Mouse (Mus musculus) embryonic facial prominence, embryonic 13.5 days (tissue): ENCODE data around the gene Mrpl10. TPM values are rescaled to one million over a fixed set of nuclear protein-coding genes. Genes with fewer than 3 reads are reported as not detected.

Experiments used
- ATAC-seq: fragments of 200-750 bp; cut with Nextera tagmentation; 2 replicates; pipeline ENCODE4 v1.8.0; 2017; ENCODE audit warnings: low read depth; ENCODE audit not compliant: insufficient number of reproducible peaks, insufficient read depth, low FRiP score, low TSS enrichment
- H3K27ac ChIP-seq: fragments of 300-500 bp; sonication (generic); 2 replicates; pipeline ENCODE4 v1.5.1; 2015; ENCODE audit warnings: moderate library complexity, mild to moderate bottlenecking, inconsistent platforms
- H3K27me3 ChIP-seq: fragments of 300-500 bp; sonication (generic); 2 replicates; pipeline ENCODE4 v1.6.1; 2015; ENCODE audit warnings: mild to moderate bottlenecking, inconsistent platforms
- H3K36me3 ChIP-seq: fragments of 300-500 bp; sonication (generic); 2 replicates; pipeline ENCODE4 v1.6.1; 2015; ENCODE audit warnings: mild to moderate bottlenecking, inconsistent platforms
- H3K4me1 ChIP-seq: fragments of 300-500 bp; sonication (generic); 2 replicates; pipeline ENCODE4 v1.6.1; 2015; ENCODE audit warnings: inconsistent platforms
- H3K4me2 ChIP-seq: fragments of 300-500 bp; sonication (generic); 2 replicates; pipeline ENCODE4 v1.6.1; 2015; ENCODE audit warnings: moderate library complexity, mild to moderate bottlenecking, inconsistent platforms
- H3K4me3 ChIP-seq: fragments of 300-500 bp; sonication (generic); 2 replicates; pipeline ENCODE4 v1.5.1; 2015; ENCODE audit warnings: mild to moderate bottlenecking, inconsistent platforms
- H3K9ac ChIP-seq: fragments of 300-500 bp; sonication (generic); 2 replicates; pipeline ENCODE4 v1.6.1; 2015; ENCODE audit warnings: mild to moderate bottlenecking, inconsistent platforms
- H3K9me3 ChIP-seq: fragments of 300-500 bp; sonication (generic); 2 replicates; pipeline ENCODE4 v1.6.1; 2016; ENCODE audit warnings: inconsistent platforms
- WGBS: fragments of 180-500 bp; shearing (Covaris S2); methylation state at CpG from one replicate; pipeline ENCODE4 v1.1.7; 2015; ENCODE audit warnings: mixed read lengths; 5-methylcytosine and 5-hydroxymethylcytosine counted together
- polyA plus RNA-seq: library from polyadenylated mRNA; unstranded; fragments of >200 nt; fragmentation: Nextera tagmentation; extraction: Ambion mirVana; gene quantifications from 2 replicates; pipeline ENCODE4 v1.2.1, GENCODE M21; 2015

Gene Mrpl10
- polyA plus RNA-seq, 1 experiment from 2014 or later, result 82.7 TPM

GRCm38 (mm10) chr11:97032499-97032898, 8.9 kb upstream of the Mrpl10 start:
- Histone ChIP-seq H3K27ac (no peak overlapping the region), H3K9me3 (no peaks in the 10 kb centered on the region), H3K4me3 (no peak overlapping the region), H3K4me1 (peaks cover 13% of the 10 kb centered on the region), H3K4me2 (no peak overlapping the region), H3K36me3 (peaks cover 19% of the 10 kb centered on the region), H3K27me3 (no peaks in the 10 kb centered on the region), H3K9ac (peak overlapping the region; percentile 16; the same call in 1 of the 2 replicates)
- WGBS, result 92% methylated on average over 4 of the region's 4 CpGs
- ATAC-seq, result no peak

GRCm38 (mm10) chr11:97033781-97034180, 7.6 kb upstream of the Mrpl10 start:
- 93% methylated on average over 4 of the region's 4 CpGs for WGBS
- Histone ChIP-seq H3K9me3 (no peaks in the 10 kb centered on the region), H3K27me3 (no peaks in the 10 kb centered on the region), H3K4me3 (no peak overlapping the region), H3K4me2 (no peak overlapping the region), H3K36me3 (peaks cover 19% of the 10 kb centered on the region), H3K27ac (no peak overlapping the region), H3K9ac (no peak overlapping the region), H3K4me1 (peaks cover 13% of the 10 kb centered on the region)
- ATAC-seq, result no peak

GRCm38 (mm10) chr11:97036141-97036540, 5.2 kb upstream of the Mrpl10 start:
- Histone ChIP-seq H3K27ac (no peak overlapping the region), H3K27me3 (no peaks in the 10 kb centered on the region), H3K36me3 (peaks cover 19% of the 10 kb centered on the region), H3K9me3 (no peaks in the 10 kb centered on the region), H3K4me1 (peaks cover 2% of the 10 kb centered on the region; the same call in 1 of the 2 replicates), H3K9ac (no peak overlapping the region), H3K4me3 (no peak overlapping the region), H3K4me2 (no peak overlapping the region)
- ATAC-seq, result no peak
- 79% methylated on average over 5 of the region's 5 CpGs for WGBS

- Histone ChIP-seq H3K27ac (no peak overlapping the region), H3K4me2 (no peak overlapping the region), H3K4me1 (peaks cover 9% of the 10 kb centered on the region), H3K9me3 (no peaks in the 10 kb centered on the region), H3K36me3 (peaks cover 9% of the 10 kb centered on the region; the same call in 1 of the 2 replicates), H3K4me3 (no peak overlapping the region), H3K27me3 (no peaks in the 10 kb centered on the region), H3K9ac (no peak overlapping the region)
- ATAC-seq, result no peak
- 64% methylated on average over 7 of the region's 7 CpGs for WGBS
Measured at GRCm38 (mm10) chr11:97038881-97039280, 2.5 kb upstream of the Mrpl10 start.

GRCm38 (mm10) chr11:97040301-97041021, 899 bp upstream of the Mrpl10 start:
- no peaks in the 10 kb centered on the region for H3K9me3 ChIP-seq
- peak overlapping the region; percentile 70 for H3K4me2 ChIP-seq
- peak overlapping the region; percentile 82 for H3K4me3 ChIP-seq
- H3K27ac ChIP-seq, result no peak overlapping the region
- peaks cover 24% of the 10 kb centered on the region for H3K36me3 ChIP-seq
- ATAC-seq, result no peak
- WGBS, result 49% methylated on average over 12 of the region's 12 CpGs
- no peaks in the 10 kb centered on the region for H3K27me3 ChIP-seq
- H3K9ac ChIP-seq, result peak overlapping the region; percentile 67; the same call in 1 of the 2 replicates
- H3K4me1 ChIP-seq, result peaks cover 9% of the 10 kb centered on the region

- ATAC-seq, result no peak
- H3K9ac ChIP-seq, result no peak overlapping the region
- H3K27ac ChIP-seq, result no peak overlapping the region
- H3K4me2 ChIP-seq, result no peak overlapping the region
- no peak overlapping the region for H3K4me3 ChIP-seq
- 93% methylated on average over 8 of the region's 8 CpGs for WGBS
- no peaks in the 10 kb centered on the region for H3K27me3 ChIP-seq
- H3K4me1 ChIP-seq, result peaks cover 9% of the 10 kb centered on the region
- peaks cover 54% of the 10 kb centered on the region for H3K36me3 ChIP-seq
- H3K9me3 ChIP-seq, result no peaks in the 10 kb centered on the region
Measured at GRCm38 (mm10) chr11:97044902-97045301, 3.5 kb downstream of the Mrpl10 start.

GRCm38 (mm10) chr11:97045861-97046260, 4.5 kb downstream of the Mrpl10 start:
- Histone ChIP-seq H3K4me1 (peaks cover 15% of the 10 kb centered on the region), H3K27ac (no peak overlapping the region), H3K4me2 (no peak overlapping the region), H3K27me3 (no peaks in the 10 kb centered on the region), H3K4me3 (no peak overlapping the region), H3K36me3 (peaks cover 54% of the 10 kb centered on the region), H3K9me3 (no peaks in the 10 kb centered on the region), H3K9ac (no peak overlapping the region)
- no peak for ATAC-seq
- 80% methylated on average over 7 of the region's 7 CpGs for WGBS

GRCm38 (mm10) chr11:97048090-97048650, 6.8 kb downstream of the Mrpl10 start:
- 84% methylated on average over 8 of the region's 8 CpGs for WGBS
- ATAC-seq, result no peak
- H3K9me3 ChIP-seq, result no peaks in the 10 kb centered on the region
- no peak overlapping the region for H3K27ac ChIP-seq
- peaks cover 20% of the 10 kb centered on the region for H3K4me1 ChIP-seq
- H3K36me3 ChIP-seq, result peaks cover 60% of the 10 kb centered on the region
- H3K9ac ChIP-seq, result no peak overlapping the region
- H3K27me3 ChIP-seq, result no peaks in the 10 kb centered on the region
- H3K4me3 ChIP-seq, result no peak overlapping the region
- no peak overlapping the region for H3K4me2 ChIP-seq

GRCm38 (mm10) chr11:97049492-97050085, 8.2 kb downstream of the Mrpl10 start:
- Histone ChIP-seq H3K9me3 (no peaks in the 10 kb centered on the region), H3K27me3 (no peaks in the 10 kb centered on the region), H3K4me3 (no peak overlapping the region), H3K9ac (peak overlapping the region; percentile 83; the same call in 1 of the 2 replicates), H3K4me1 (peaks cover 20% of the 10 kb centered on the region), H3K27ac (peak overlapping the region; percentile 41; the same call in 1 of the 2 replicates), H3K36me3 (peaks cover 58% of the 10 kb centered on the region), H3K4me2 (no peak overlapping the region)
- no peak for ATAC-seq
- WGBS, result 83% methylated on average over 6 of the region's 6 CpGs

GRCm38 (mm10) chr11:97050216-97050943, 9.0 kb downstream of the Mrpl10 start, which contains the start of gene Osbpl7:
Osbpl7 (plus strand) TSS chr11:97050628.
- Histone ChIP-seq H3K36me3 (peaks cover 58% of the 10 kb centered on the region), H3K4me1 (peaks cover 20% of the 10 kb centered on the region), H3K4me3 (peak within 1 kb of the TSS; percentile 66), H3K9me3 (no peaks in the 10 kb centered on the region), H3K9ac (peak within 1 kb of the TSS; percentile 83), H3K27me3 (no peaks in the 10 kb centered on the region), H3K27ac (peak within 1 kb of the TSS; percentile 41; the same call in 1 of the 2 replicates), H3K4me2 (peak within 1 kb of the TSS; percentile 96)
- WGBS, result 6% methylated on average over 18 of the region's 18 CpGs
- ATAC-seq, result peak; percentile 67; the same call in 1 of the 2 replicates

- no peaks in the 10 kb centered on the region for H3K9me3 ChIP-seq
- H3K4me1 ChIP-seq, result peaks cover 20% of the 10 kb centered on the region
- H3K4me2 ChIP-seq, result peak overlapping the region; percentile 96
- 26% methylated on average over 13 of the region's 13 CpGs for WGBS
- peak overlapping the region; percentile 41; the same call in 1 of the 2 replicates for H3K27ac ChIP-seq
- no peaks in the 10 kb centered on the region for H3K27me3 ChIP-seq
- peak overlapping the region; percentile 66 for H3K4me3 ChIP-seq
- H3K36me3 ChIP-seq, result peaks cover 58% of the 10 kb centered on the region
- H3K9ac ChIP-seq, result peak overlapping the region; percentile 83
- ATAC-seq, result no peak
Measured at GRCm38 (mm10) chr11:97050944-97051586, 9.7 kb downstream of the Mrpl10 start.
